Mouse (Mus musculus) liver, adult (tissue): ENCODE measurements around the gene Prkd1.

Source experiments
- GATA4 ChIP-seq: IDR thresholded peaks from 2 replicates; pipeline ENCODE4 v1.6.1; 2014; ENCODE audit warnings: mild to moderate bottlenecking, low read length; ENCODE audit not compliant: insufficient replicate concordance

The Prkd1 gene

DNA sequence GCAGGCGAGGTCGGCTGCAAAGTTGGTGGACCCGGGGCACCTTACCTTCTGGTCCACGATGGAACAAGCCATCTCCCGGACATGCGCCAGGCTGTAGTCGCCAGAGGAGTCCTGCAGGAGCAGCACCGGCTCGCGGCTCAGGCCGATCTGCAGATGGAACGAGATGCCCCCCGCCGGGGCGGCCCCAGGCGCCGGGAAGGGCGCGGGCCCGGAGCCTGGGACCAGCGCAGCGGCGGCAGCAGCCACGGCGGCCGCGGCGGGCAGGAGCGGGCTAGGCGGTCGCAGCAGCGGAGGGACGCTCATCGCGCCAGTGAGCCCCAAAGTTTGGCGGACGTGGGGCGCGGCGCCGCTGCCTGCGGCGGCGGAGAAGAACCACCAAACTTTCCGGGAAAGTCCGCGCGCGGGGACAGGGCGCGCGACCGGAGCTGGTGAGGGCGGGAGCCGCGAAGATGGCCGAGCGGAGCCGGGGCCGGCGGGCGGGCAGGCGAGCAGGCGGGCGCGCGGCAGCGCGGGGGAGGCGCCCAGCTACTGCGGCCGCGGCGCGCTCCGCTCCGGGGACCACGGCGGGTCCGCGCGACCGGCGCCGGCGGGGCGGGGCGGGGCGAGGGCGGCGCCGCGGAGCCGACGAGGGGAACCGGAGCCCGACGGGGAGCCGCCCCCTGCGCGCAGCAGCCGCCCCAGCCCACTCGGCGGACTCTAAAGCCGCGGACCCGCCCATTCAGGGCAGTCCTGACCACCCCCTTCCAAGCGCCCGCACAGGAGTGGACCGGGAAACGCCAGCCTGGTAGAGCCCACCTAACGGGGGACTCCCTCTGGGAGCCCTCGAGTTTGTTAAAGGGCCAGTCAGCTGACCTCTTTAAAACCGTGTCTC is at the start of gene Prkd1:
Gene Prkd1, minus strand, starts transcription at position 428 of the 871 bp plus-strand sequence.
- no peak for TF ChIP-seq GATA4

- TF ChIP-seq GATA4: no peak
Observed at GRCm38 (mm10) chr12:50697492-50697891, 48.6 kb upstream of the Prkd1 start.

- no peak for TF ChIP-seq GATA4
Observed at GRCm38 (mm10) chr12:50648176-50648670, 675 bp downstream of the Prkd1 start.

GRCm38 (mm10) chr12:50646857-50647256 is 2.0 kb downstream of the Prkd1 start:
- no peak for TF ChIP-seq GATA4

GRCm38 (mm10) chr12:50642671-50643070 is 6.2 kb downstream of the Prkd1 start:
- TF ChIP-seq GATA4: no peak

GRCm38 (mm10) chr12:50640171-50640570 is 8.7 kb downstream of the Prkd1 start:
- TF ChIP-seq GATA4: no peak

- no peak for TF ChIP-seq GATA4
Observed at GRCm38 (mm10) chr12:50634436-50634835, 14.5 kb downstream of the Prkd1 start.

- TF ChIP-seq GATA4: no peak
Observed at GRCm38 (mm10) chr12:50624175-50624574, 24.7 kb downstream of the Prkd1 start.

- TF ChIP-seq GATA4: no peak
Observed at GRCm38 (mm10) chr12:50615852-50616251, 33.0 kb downstream of the Prkd1 start.

DNA sequence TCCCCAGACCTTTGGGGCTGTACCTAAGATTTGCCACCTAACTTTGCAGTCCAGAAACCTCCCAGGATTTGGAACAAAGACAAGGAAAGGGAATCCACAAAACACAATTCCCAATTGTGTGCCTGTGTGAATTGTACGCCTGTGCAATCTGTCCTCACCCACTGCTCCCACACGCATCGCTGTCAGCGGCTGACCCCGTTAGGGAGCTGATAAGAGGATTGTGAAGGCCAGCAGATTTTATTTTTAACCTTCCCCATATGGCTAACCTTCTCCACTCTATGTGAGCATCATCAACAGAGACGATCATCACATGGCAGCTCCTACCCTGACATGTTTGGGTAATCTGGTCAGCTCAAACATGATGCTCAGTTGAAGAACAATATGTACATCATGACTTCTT is 34.6 kb downstream of the Prkd1 start:
- no peak for TF ChIP-seq GATA4

DNA sequence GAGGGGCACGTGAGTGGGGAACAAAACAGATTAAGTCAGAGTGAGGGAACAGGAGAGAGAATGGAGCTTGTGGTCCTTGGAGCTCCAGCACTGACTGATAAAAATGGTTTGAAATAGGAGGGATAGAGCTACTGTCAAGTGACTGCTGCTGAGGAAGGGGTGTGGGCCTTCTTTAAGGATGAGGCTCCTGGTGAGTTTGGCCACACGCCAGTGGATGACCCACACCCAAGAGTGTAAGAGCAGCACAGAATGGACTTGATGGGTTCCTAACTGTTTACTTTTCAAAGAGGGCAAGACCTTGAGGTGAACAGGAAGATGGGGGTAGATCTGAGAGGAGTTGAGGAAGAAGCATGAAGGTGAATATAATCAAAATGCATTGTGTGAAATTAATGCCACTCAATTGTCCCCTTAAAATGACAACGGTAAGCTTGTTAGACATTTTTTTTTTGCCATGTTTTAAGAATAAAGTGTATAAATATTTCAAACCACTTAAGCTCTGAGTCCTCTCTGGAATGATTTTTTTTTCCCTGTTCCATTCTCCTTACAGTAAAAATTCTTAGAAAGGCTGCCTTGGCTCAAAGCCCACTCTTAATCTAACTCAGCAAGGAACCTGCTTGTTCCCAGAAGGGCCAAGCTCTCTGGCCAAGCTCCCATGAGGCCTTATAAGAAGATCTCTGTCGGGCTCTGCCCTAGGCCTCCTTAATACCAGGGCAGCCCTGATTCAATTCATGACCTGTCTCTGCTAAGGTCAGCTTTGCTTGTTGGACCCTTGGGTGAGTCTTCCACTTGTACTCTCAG is 42.0 kb downstream of the Prkd1 start:
- TF ChIP-seq GATA4: no peak

GRCm38 (mm10) chr12:50599370-50599769 is 49.5 kb downstream of the Prkd1 start:
- no peak for TF ChIP-seq GATA4

- no peak for TF ChIP-seq GATA4
Observed at GRCm38 (mm10) chr12:50598053-50598988, 50.6 kb downstream of the Prkd1 start.

- no peak for TF ChIP-seq GATA4
Observed at GRCm38 (mm10) chr12:50597467-50597866, 51.4 kb downstream of the Prkd1 start.

DNA sequence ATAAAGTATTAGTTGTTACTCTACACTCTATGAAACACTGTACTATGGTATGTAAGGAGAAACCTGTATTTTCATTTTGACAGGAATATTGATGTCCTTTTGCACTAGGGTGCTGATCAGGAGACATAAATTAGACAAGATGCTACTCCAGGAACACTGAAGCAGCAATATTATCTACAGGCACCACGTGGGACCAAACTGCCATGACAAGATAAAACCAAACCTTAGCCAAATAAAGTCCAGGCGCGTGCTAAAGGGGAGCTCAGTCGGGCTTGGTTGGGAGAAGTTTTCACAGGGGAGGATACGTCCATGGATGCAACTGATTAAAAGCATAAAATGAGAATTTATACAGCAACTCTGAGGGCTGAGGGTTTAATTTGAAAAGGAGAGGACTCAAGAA is 53.1 kb downstream of the Prkd1 start:
- no peak for TF ChIP-seq GATA4
